Mouse (Mus musculus) bone marrow macrophage, adult 2 months (primary cell): ENCODE measurements around the gene Cenph.

Source experiments
- CTCF ChIP-seq: IDR thresholded peaks from 2 replicates; pipeline ENCODE4 v1.5.1; 2012; ENCODE audit warnings: low read depth, mild to moderate bottlenecking, low read length, moderate library complexity
- POLR2A ChIP-seq: IDR thresholded peaks from 2 replicates; pipeline ENCODE4 v1.6.1; 2012; ENCODE audit warnings: mild to moderate bottlenecking, low read depth, low read length, borderline replicate concordance

GRCm38 (mm10) chr13:100743346-100744035 is 32.2 kb downstream of the Cenph start:
- TF ChIP-seq POLR2A = no peak
- no peak for TF ChIP-seq CTCF
